Mouse (Mus musculus) kidney, embryonic 14.5 days (tissue): ENCODE data around the gene Ror2. TPM values are rescaled to one million over a fixed set of nuclear protein-coding genes. Genes with fewer than 3 reads are reported as not detected.

Source experiments
- ATAC-seq: fragments of 200-750 bp; cut with Nextera tagmentation; 2 replicates; pipeline ENCODE4 v1.8.0; 2017; ENCODE audit warnings: moderate number of reproducible peaks, mild to moderate bottlenecking, moderate TSS enrichment, moderate library complexity; ENCODE audit not compliant: low FRiP score, low TSS enrichment
- H3K27ac ChIP-seq: fragments of 300-500 bp; sonication (generic); 2 replicates; pipeline ENCODE4 v1.5.1; 2014; ENCODE audit warnings: low read depth, mild to moderate bottlenecking, low read length, moderate library complexity, mixed read lengths
- H3K27me3 ChIP-seq: fragments of 300-500 bp; sonication (generic); 2 replicates; pipeline ENCODE4 v1.6.1; 2014; ENCODE audit warnings: mild to moderate bottlenecking, low read length; ENCODE audit not compliant: control insufficient read depth, insufficient read depth
- H3K36me3 ChIP-seq: fragments of 300-500 bp; sonication (generic); 2 replicates; pipeline ENCODE4 v1.6.1; 2014; ENCODE audit warnings: low read length, mixed read lengths; ENCODE audit not compliant: control insufficient read depth, insufficient read depth
- H3K4me1 ChIP-seq: fragments of 300-500 bp; sonication (generic); 2 replicates; pipeline ENCODE4 v1.6.1; 2014; ENCODE audit warnings: low read length, mixed read lengths; ENCODE audit not compliant: control insufficient read depth, insufficient read depth
- H3K4me2 ChIP-seq: fragments of 300-500 bp; sonication (generic); replicated peaks from 2 replicates; pipeline ENCODE4 v1.6.1; 2014; ENCODE audit warnings: low read depth, mild to moderate bottlenecking, low read length
- H3K4me3 ChIP-seq: fragments of 300-500 bp; sonication (generic); 2 replicates; pipeline ENCODE4 v1.5.1; 2014; ENCODE audit warnings: mild to moderate bottlenecking, low read length
- H3K9ac ChIP-seq: fragments of 300-500 bp; sonication (generic); 2 replicates; pipeline ENCODE4 v1.6.1; 2014; ENCODE audit warnings: low read depth, mild to moderate bottlenecking, low read length, moderate library complexity
- H3K9me3 ChIP-seq: fragments of 300-500 bp; sonication (generic); 2 replicates; pipeline ENCODE4 v1.6.1; 2016; ENCODE audit warnings: low read length; ENCODE audit not compliant: control insufficient read depth
- WGBS: fragments of 180-500 bp; shearing (Covaris S2); extraction: QIAGEN DNeasy Blood & Tissue Kit; methylation state at CpG from one replicate; pipeline ENCODE4 v1.1.7; 2014; 5-methylcytosine and 5-hydroxymethylcytosine counted together
- polyA plus RNA-seq: library from polyadenylated mRNA; unstranded; fragments of >200 nt; fragmentation: Nextera tagmentation; extraction: Ambion mirVana; gene quantifications from 2 replicates; pipeline ENCODE4 v1.2.1, GENCODE M21; 2014

The Ror2 gene
- polyA plus RNA-seq, 1 experiment from 2014 or later, result 7.3 TPM

- no peak overlapping the region for H3K27ac ChIP-seq
- H3K36me3 ChIP-seq, result no peaks in the 10 kb centered on the region
- H3K27me3 ChIP-seq, result no peaks in the 10 kb centered on the region
- H3K9me3 ChIP-seq, result peaks cover 3% of the 10 kb centered on the region; the same call in 1 of the 2 replicates
- H3K4me1 ChIP-seq, result peaks cover 31% of the 10 kb centered on the region; the same call in 1 of the 2 replicates
- no peak; the same call in 1 of the 2 replicates for ATAC-seq
- no peak overlapping the region for H3K4me3 ChIP-seq
- H3K9ac ChIP-seq, result no peak overlapping the region
- 91% methylated on average over 4 of the region's 4 CpGs for WGBS
- H3K4me2 ChIP-seq, result no peak overlapping the region
Observed at GRCm38 (mm10) chr13:53267155-53267554, 18.8 kb downstream of the Ror2 start.

DNA sequence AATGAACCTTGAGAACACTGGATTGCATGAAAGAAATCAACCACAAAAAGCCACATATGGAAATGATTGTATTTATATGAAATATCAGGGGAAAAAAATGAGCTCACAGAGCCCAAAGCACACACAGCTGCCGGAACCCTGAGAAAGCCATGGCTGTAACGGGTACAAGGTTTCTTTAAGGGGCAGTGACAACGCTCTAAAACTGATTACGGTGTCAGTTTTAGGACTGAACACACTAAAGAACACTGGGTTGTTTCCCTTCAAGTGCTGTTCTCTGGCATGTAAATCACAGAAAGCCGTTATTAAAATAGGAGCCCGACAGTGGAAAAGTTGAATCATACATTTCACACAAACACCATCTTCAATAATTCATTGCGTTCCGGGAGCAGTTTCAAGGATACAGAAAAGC is 19.4 kb downstream of the Ror2 start:
- Histone ChIP-seq H3K9ac (no peak overlapping the region), H3K27me3 (no peaks in the 10 kb centered on the region), H3K36me3 (no peaks in the 10 kb centered on the region), H3K4me1 (peaks cover 31% of the 10 kb centered on the region; the same call in 1 of the 2 replicates), H3K27ac (0 out of 2 replicates have a peak overlapping the region, but pooled peaks have one; percentile 26), H3K4me3 (no peak overlapping the region), H3K4me2 (no peak overlapping the region), H3K9me3 (peaks cover 3% of the 10 kb centered on the region; the same call in 1 of the 2 replicates)
- WGBS, result 53% methylated on average over 8 of the region's 8 CpGs
- ATAC-seq, result no peak

- Histone ChIP-seq H3K27ac (no peak overlapping the region), H3K4me3 (no peak overlapping the region), H3K27me3 (no peaks in the 10 kb centered on the region), H3K9me3 (peaks cover 3% of the 10 kb centered on the region; the same call in 1 of the 2 replicates), H3K4me2 (no peak overlapping the region), H3K4me1 (peaks cover 38% of the 10 kb centered on the region; the same call in 1 of the 2 replicates), H3K36me3 (no peaks in the 10 kb centered on the region), H3K9ac (no peak overlapping the region)
- no peak for ATAC-seq
- WGBS, result 89% methylated on average over 4 of the region's 4 CpGs
Observed at GRCm38 (mm10) chr13:53264896-53265295, 21.0 kb downstream of the Ror2 start.

DNA sequence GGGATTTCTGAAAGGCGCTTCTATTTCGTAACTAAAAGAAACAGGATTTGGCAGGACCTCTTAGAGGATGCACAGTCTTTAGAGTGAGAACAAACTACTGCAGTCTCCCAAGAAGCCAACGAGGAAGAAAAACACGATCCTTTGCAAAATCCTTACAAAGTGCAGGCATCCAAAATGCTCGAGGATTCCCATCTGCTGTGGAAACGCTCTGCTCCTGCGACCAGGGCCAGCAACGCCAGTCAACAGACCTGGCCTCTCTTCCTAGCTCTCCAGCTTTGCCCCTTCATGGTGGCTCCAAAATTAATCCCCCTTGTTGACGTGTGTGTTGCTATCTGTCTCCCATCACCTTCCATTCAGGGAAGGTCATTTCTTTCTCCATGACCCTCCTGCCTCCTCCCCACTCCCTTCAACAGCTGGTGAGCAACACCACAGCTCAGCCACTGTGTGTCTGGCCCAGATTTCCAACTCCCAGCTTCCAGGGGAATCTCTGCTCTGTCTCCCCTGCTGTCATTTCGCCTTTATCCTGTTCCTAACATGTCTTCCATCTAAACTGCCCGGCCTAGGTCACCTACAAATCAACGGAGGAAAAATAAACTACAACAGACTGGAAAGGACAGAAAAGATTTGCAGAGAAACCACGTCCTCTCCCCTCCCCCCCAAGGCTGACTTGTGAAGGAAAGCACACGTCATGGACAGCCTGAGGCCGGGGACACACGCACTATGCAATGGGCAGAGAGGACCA is 23.2 kb downstream of the Ror2 start:
- H3K27ac ChIP-seq, result peak overlapping the region; percentile 65; the same call in 1 of the 2 replicates
- ATAC-seq, result 0 out of 2 replicates have a peak, but pooled peaks have one; percentile 41
- H3K36me3 ChIP-seq, result no peaks in the 10 kb centered on the region
- no peaks in the 10 kb centered on the region for H3K27me3 ChIP-seq
- H3K4me1 ChIP-seq, result peaks cover 46% of the 10 kb centered on the region
- H3K4me3 ChIP-seq, result no peak overlapping the region
- H3K9ac ChIP-seq, result no peak overlapping the region
- WGBS, result 59% methylated on average over 16 of the region's 16 CpGs
- peaks cover 3% of the 10 kb centered on the region; the same call in 1 of the 2 replicates for H3K9me3 ChIP-seq
- no peak overlapping the region for H3K4me2 ChIP-seq

- Histone ChIP-seq H3K4me2 (no peak overlapping the region), H3K36me3 (no peaks in the 10 kb centered on the region), H3K4me3 (no peak overlapping the region), H3K27me3 (no peaks in the 10 kb centered on the region), H3K9ac (no peak overlapping the region), H3K4me1 (peaks cover 46% of the 10 kb centered on the region), H3K9me3 (peaks cover 3% of the 10 kb centered on the region; the same call in 1 of the 2 replicates), H3K27ac (0 out of 2 replicates have a peak overlapping the region, but pooled peaks have one; percentile 3)
- no peak for ATAC-seq
- WGBS, result 49% methylated on average over 8 of the region's 8 CpGs
Observed at GRCm38 (mm10) chr13:53261106-53261771, 24.7 kb downstream of the Ror2 start.

DNA sequence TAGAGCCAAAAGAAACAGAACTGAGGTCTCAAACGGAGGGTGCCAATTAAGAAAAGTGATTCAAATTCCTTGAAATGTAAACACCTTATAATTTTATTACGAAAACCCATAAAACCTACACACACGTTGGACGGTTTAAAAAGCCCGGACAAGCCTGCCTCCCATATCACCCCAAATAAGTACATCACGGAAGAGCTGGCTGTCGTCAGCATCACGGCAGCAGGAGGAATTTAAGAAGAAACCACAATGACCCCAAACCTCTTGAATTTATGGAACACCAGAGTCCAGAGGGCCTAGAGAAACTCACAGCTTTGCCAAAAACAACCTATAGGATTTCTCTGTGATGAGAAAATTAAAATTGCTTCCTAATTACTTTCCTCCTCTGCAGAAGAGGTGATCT is 27.0 kb downstream of the Ror2 start:
- Histone ChIP-seq H3K9ac (no peak overlapping the region), H3K9me3 (no peaks in the 10 kb centered on the region), H3K27me3 (no peaks in the 10 kb centered on the region), H3K36me3 (no peaks in the 10 kb centered on the region), H3K4me3 (no peak overlapping the region), H3K4me1 (peaks cover 48% of the 10 kb centered on the region), H3K4me2 (no peak overlapping the region), H3K27ac (no peak overlapping the region)
- WGBS, result 54% methylated on average over 8 of the region's 8 CpGs
- no peak; the same call in 1 of the 2 replicates for ATAC-seq

GRCm38 (mm10) chr13:53258497-53258896 is 27.4 kb downstream of the Ror2 start:
- Histone ChIP-seq H3K4me2 (no peak overlapping the region), H3K9ac (no peak overlapping the region), H3K4me1 (peaks cover 48% of the 10 kb centered on the region), H3K9me3 (no peaks in the 10 kb centered on the region), H3K27ac (no peak overlapping the region), H3K27me3 (no peaks in the 10 kb centered on the region), H3K36me3 (no peaks in the 10 kb centered on the region), H3K4me3 (no peak overlapping the region)
- no peak for ATAC-seq
- WGBS, result 52% methylated on average over 4 of the region's 4 CpGs

GRCm38 (mm10) chr13:53253255-53253654 is 32.7 kb downstream of the Ror2 start:
- no peaks in the 10 kb centered on the region for H3K27me3 ChIP-seq
- no peaks in the 10 kb centered on the region for H3K36me3 ChIP-seq
- H3K4me2 ChIP-seq, result no peak overlapping the region
- H3K9ac ChIP-seq, result no peak overlapping the region
- no peak overlapping the region for H3K4me3 ChIP-seq
- H3K4me1 ChIP-seq, result peaks cover 30% of the 10 kb centered on the region
- WGBS, result 79% methylated on average over 12 of the region's 12 CpGs
- no peak overlapping the region for H3K27ac ChIP-seq
- H3K9me3 ChIP-seq, result no peaks in the 10 kb centered on the region
- no peak for ATAC-seq
